Mouse (Mus musculus): Measurements from ENCODE around the gene Calcoco1.
"Not testable (repeated sequence)": the region's sequence is repeated elsewhere in the genome, so short reads cannot be mapped to it uniquely, and the experiment has no call there.

The Calcoco1 gene

GRCm38 (mm10) chr15:102692991-102693411 is 29.0 kb downstream of the Calcoco1 start:
- DNase-seq (ENCODE audit: low read depth, low spot score), result peak; percentile 93

GRCm38 (mm10) chr15:102692321-102692804 is 29.6 kb downstream of the Calcoco1 start:
- DNase-seq (ENCODE audit: low read depth, low spot score), result no peak

DNA sequence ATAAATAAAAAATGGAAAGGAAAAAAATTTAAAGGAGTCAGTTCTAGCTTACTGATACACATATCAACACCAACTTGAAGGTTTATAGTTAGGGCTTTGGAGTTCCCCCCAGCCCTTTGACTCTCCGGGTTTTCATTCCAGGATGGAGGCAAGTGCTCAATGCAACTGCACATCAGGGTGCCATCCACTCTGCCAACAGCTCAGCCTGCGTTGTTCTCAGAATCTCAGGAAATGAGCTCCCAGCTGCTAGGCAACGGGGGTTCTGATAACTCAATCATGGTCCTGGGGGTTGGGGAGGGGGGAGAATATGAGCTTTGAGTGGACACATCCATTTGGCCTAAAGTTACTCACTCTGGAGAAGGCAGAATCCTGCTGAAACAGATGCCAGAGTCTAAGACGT is 36.2 kb downstream of the Calcoco1 start:
- no peak for DNase-seq (ENCODE audit: low read depth, low spot score)

DNA sequence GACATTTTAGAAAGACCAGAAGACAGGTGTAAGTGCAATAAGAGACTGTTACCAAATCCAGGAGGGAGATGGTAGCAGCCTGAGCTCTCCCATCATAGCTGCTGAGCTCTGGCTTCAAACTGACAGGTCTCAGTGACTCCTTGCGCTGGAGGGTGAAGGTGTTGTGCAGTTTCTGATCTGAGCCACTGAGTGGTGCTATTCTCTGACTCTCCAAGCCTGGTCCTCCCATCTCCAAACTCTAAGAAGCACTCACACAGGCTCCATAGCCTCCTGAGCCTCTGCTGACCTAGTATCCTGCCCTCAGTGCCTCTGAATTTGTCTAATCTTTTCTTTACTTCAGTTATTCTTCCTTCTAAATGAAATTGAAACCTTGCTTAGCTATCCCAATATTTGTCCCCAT is 38.3 kb downstream of the Calcoco1 start:
- DNase-seq (ENCODE audit: low read depth, low spot score), result peak; percentile 73

- peak; percentile 63 for DNase-seq (ENCODE audit: low read depth, low spot score)
Observed at GRCm38 (mm10) chr15:102676345-102676744, 45.6 kb downstream of the Calcoco1 start.

DNA sequence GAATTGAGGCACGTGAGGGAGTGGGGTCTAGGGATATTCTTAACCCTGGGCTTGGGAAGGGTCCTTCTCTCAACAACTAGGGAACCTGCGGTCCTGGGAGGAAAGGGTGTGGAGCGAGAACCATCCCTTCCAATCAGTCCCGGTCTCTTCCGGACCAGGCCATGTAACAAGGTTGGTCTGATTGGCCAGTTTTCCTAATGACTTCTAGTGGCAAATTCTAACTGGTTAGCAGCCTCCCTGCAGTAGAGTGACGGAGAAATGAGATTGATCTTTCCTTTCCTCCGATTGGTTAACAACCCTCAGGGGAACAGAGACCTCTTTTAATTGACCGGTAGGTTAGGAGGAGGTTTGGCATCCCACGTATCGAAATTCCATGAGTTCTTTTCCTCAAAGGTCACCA is 48.4 kb downstream of the Calcoco1 start:
- peak; percentile 96 for DNase-seq (ENCODE audit: low read depth, low spot score)

DNA sequence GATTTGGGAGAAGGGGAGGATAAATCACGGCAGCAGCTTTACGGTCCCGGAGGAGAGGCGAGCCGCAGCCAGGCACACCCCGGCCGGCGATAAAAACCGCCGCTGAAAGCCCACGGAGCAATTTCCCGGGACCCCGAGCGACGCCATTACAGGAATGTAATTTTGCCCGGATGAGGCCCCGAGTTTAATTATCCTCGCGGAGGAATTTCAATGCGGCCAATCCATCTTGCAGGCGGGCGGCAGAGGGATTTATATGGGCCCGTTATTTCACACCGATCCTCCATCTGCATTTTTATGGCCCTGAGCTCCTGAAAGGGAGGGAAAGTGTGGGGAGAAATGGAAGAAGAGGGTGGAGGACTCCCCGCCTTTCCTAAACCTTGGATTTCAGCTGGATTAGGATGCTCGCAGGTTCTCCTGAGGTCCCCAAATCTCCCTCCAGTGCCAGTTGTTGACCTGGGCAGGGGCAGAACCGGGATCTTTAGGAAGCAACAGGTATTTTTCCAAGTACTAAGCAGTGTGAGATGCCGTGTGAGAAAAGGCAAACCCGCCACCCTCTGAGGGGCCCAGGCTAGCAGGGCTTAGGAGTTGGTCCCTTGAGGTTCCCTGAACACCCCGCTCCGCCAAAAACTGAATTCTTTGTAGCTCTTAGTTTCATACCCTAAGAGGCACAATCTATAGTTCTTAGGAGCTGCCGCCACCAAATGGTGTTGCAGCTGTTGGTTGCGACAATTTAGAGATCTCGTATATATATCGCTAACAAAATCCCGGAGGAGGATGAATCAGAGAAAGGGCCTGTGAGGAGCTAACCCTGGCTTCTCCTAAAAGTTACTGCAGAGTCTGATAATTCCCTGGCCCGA is 49.5 kb downstream of the Calcoco1 start, which contains the start of gene Atp5g2:
Atp5g2 (minus strand) TSS at position 138 of the 857 bp plus-strand sequence.
- DNase-seq (ENCODE audit: low read depth, low spot score), result peak; percentile 47

DNA sequence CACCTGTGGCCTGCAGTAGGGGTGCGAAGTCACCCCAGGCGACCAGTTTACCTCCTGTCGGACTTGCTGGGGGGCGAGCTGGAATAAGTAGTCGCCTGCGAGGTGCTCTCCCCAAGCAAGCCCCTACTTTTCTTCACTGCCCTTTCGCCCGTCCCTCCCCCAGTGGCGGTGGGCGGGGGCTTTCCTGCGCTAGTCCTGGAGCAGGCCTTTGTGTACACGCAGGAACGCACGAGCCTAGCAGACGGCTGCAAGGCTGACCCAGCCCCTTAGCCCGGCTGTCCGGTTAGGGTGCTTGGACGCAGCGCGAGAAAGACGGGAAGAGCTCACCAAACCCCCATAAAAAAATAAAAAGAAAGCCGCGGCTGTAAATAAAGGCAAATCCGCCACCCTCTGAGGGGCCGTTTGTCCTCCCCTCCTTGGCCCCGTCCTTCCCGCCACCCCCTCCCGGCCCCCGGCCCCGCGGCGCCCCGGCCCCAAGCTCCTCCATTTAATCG is 50.2 kb downstream of the Calcoco1 start:
- DNase-seq (ENCODE audit: low read depth, low spot score), result peak; percentile 89

DNA sequence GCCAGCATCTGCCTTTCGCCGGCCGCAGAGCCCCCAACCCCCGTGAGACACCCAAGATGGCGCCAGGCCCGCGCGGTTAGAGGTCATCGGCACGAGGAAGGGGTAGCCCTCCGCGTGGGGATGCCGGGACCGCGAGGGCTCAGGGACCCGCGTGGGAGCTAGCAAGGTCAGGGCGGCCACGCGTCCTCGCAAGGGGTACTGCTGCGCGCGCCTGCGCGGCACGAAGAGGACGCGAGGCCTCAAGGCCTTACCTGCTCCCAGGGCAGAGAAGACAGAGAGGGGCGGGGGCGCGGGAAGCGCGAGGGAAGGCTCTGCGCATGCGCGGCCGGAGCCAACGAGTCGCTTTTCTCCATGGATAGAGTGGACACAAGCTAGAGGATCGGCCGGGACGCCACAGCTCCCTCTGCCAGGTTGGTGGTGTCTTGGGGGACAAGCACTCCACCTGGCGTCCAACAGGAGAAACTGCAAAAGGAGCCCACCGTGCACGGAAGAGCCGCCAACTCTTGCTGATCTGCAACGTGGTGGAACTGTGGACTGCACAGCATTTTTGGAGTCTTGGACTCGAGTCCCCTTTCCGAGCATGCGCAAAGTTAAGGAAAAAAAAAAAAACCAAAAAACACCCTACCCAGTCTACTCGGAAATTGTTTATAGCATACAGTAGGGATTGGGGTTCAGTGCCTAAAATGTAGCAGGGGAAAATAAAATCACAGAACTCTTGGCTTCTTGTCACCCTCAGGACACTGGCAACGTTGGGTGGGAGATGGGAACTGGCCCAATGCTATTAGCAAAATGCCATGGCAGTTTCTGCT is 51.0 kb downstream of the Calcoco1 start:
- peak; percentile 99 for DNase-seq (ENCODE audit: low read depth, low spot score)

DNA sequence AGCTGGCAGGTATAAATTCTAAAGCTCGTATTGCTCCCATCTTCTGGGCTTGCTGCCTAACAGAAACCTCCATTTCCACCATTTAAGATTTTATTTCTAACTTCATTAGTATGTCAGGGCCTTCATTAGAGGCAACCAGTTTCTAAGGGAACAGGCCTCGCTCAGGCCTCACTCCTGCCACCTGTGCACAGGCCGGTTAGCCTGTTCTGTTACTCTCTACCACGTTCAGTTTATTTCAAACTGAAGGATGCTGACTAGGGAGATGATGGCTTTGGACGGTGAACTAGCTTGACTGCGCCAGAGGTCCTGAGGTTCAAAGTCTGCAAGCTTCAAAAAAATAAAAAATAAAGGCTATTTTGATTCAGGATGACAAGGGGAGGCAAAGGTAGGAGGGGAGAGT is 51.7 kb downstream of the Calcoco1 start:
- DNase-seq (ENCODE audit: low read depth, low spot score), result no peak

GRCm38 (mm10) chr15:102669571-102669970 is 52.4 kb downstream of the Calcoco1 start:
- DNase-seq (ENCODE audit: low read depth, low spot score), result peak; percentile 41

DNA sequence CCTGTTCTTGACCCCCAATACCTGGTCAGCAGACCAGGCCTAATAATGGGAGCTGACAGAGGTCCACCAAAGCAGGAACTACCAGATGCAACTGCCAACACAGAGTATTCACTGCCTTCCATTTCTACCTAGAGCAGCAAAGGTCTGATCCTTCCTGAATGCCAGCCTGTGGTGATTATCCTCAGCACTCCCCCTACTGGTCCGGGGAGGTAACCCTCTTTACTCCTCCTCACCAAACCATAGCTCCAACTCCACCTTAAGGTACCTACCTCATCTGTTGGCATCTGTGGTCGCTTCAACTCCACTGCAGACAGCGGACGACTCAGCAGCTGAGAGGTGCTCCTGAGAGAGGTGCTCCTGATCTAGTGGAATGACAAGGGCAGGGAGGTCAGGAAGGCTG is 56.5 kb downstream of the Calcoco1 start:
- DNase-seq (ENCODE audit: low read depth, low spot score), result peak; percentile 89

DNA sequence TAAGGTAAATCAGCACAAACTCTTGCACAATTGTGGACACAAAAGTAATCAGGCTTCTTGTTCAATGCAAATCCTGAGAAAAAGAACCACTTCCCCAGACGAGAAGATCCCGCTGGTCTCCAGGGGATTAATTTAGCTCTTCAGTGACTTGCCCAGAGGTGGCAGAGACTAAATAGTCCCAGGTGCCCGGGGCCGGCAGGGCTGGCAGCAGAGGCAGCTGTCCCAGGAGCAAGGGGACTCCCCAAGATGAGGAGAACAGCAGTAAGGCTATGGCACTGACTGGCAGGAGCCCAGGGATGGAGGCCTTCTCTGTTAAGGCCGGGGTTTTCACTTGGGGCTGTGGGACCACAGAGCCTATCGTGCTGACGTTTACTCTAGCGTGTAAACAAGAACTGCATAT is 58.2 kb downstream of the Calcoco1 start:
- no peak for DNase-seq (ENCODE audit: low read depth, low spot score)

- DNase-seq (ENCODE audit: low read depth, low spot score), result not testable (repeated sequence)
Observed at GRCm38 (mm10) chr15:102662601-102663000, 59.4 kb downstream of the Calcoco1 start.

GRCm38 (mm10) chr15:102657926-102658381 is 64.0 kb downstream of the Calcoco1 start:
- no peak for DNase-seq (ENCODE audit: low read depth, low spot score)

Data from ES-CJ7 (cell line).